Mouse (Mus musculus): ENCODE results near the gene Pgap1.

DNA sequence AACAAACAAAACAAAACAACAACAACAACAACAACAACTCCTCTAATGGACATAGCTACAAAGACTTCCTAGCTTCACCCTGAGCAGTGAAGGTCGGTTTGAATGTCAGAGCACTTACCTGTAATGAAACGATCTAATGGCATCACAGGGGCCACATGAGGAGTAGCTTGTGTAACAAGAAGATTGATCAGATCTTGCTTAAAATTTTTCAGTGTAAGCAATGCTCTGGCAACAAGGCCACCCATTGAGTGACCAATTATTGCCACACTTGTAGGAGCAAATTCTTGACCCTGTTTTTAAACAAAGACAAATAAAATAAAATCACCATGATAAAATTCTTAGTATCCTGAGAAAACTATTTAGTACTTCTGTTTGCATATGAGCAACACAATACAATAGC, 14.6 kb downstream of the Pgap1 start:
- no peak for TF ChIP-seq CTCF (IDR thresholded peaks at IDR 0.05; ENCODE audit: low read depth, low read length)
- no peak for TF ChIP-seq POLR2A (IDR thresholded peaks at IDR 0.05; ENCODE audit: borderline replicate concordance, low read depth, low read length)
